Mouse (Mus musculus) right cerebral cortex, postnatal 36 days (tissue): ENCODE measurements around the gene Smim13.
"Not testable (repeated sequence)": the region's sequence is repeated elsewhere in the genome, so short reads cannot be mapped to it uniquely, and the experiment has no call there.

Source experiments
- DNase-seq, 2 experiments: peaks; one replicate each; pipeline ENCODE4 v3.0.0; 2022; ENCODE audit warnings: low spot score in 2 of 2, mixed read lengths in 1 of 2

The Smim13 gene

GRCm38 (mm10) chr13:41238035-41238804, 11.4 kb upstream of the Smim13 start:
- no peak for DNase-seq

GRCm38 (mm10) chr13:41238805-41239130, 10.9 kb upstream of the Smim13 start:
- no peak for DNase-seq

GRCm38 (mm10) chr13:41241557-41241956, 8.1 kb upstream of the Smim13 start:
- no peak for DNase-seq

GRCm38 (mm10) chr13:41244306-41244830, 5.3 kb upstream of the Smim13 start:
- no peak for DNase-seq

- DNase-seq = peak in 1 of 2 experiments; percentile 24
Observed at GRCm38 (mm10) chr13:41248751-41249520, 708 bp upstream of the Smim13 start.

GRCm38 (mm10) chr13:41250318-41250981, 806 bp downstream of the Smim13 start:
- peak in 1 of 2 experiments; percentile 29 for DNase-seq

GRCm38 (mm10) chr13:41251232-41251631, 1.6 kb downstream of the Smim13 start:
- not testable (repeated sequence) for DNase-seq

- DNase-seq = no peak
Observed at GRCm38 (mm10) chr13:41251667-41252066, 2.0 kb downstream of the Smim13 start.

- no peak for DNase-seq
Observed at GRCm38 (mm10) chr13:41252141-41252540, 2.5 kb downstream of the Smim13 start.

GRCm38 (mm10) chr13:41252736-41253135, 3.1 kb downstream of the Smim13 start:
- DNase-seq = no peak

GRCm38 (mm10) chr13:41256126-41256525, 6.5 kb downstream of the Smim13 start:
- DNase-seq = no peak

- no peak for DNase-seq
Observed at GRCm38 (mm10) chr13:41256962-41257361, 7.3 kb downstream of the Smim13 start.

- DNase-seq = no peak
Observed at GRCm38 (mm10) chr13:41257851-41258250, 8.2 kb downstream of the Smim13 start.

- not testable (repeated sequence) for DNase-seq
Observed at GRCm38 (mm10) chr13:41261617-41262016, 12.0 kb downstream of the Smim13 start.

- no peak for DNase-seq
Observed at GRCm38 (mm10) chr13:41263304-41264006, 13.8 kb downstream of the Smim13 start.

- DNase-seq = peak; percentile 48 to 65
Observed at GRCm38 (mm10) chr13:41267827-41268408, 18.3 kb downstream of the Smim13 start.

GRCm38 (mm10) chr13:41273927-41274650, 24.4 kb downstream of the Smim13 start, which contains the start of gene Gm17364:
Gm17364 (minus strand) TSS chr13:41273977.
- DNase-seq = no peak

GRCm38 (mm10) chr13:41280696-41281095, 31.1 kb downstream of the Smim13 start:
- no peak for DNase-seq

- DNase-seq = peak; percentile 36 to 50
Observed at GRCm38 (mm10) chr13:41283256-41283655, 33.6 kb downstream of the Smim13 start.

- no peak for DNase-seq
Observed at GRCm38 (mm10) chr13:41285448-41285847, 35.8 kb downstream of the Smim13 start.
